Mouse (Mus musculus) midbrain, embryonic 14.5 days (tissue): Measurements from ENCODE around the gene Prtg. TPM values are rescaled to one million over a fixed set of nuclear protein-coding genes. Genes with fewer than 3 reads are reported as not detected.
A peak's percentile ranks its signal among the peaks of the same experiment; 100 is the strongest.

Source experiments
- ATAC-seq: fragments of 200-750 bp; cut with Nextera tagmentation; 2 replicates; pipeline ENCODE4 v1.8.0; 2017; ENCODE audit warnings: moderate number of reproducible peaks, moderate library complexity; ENCODE audit not compliant: low FRiP score, low TSS enrichment
- DNase-seq: peaks from one replicate; pipeline ENCODE4 v3.0.0-alpha.2; 2015
- H3K27ac ChIP-seq: fragments of 300-500 bp; sonication (generic); replicated peaks from 2 replicates; pipeline ENCODE4 v1.5.1; 2014; ENCODE audit warnings: mild to moderate bottlenecking, low read depth, low read length, moderate library complexity
- H3K27me3 ChIP-seq: fragments of 300-500 bp; sonication (generic); 2 replicates; pipeline ENCODE4 v1.6.1; 2014; ENCODE audit warnings: low read length, control low read depth, mixed read lengths; ENCODE audit not compliant: control insufficient read depth, insufficient read depth
- H3K36me3 ChIP-seq: fragments of 300-500 bp; sonication (generic); 2 replicates; pipeline ENCODE4 v1.6.1; 2014; ENCODE audit warnings: low read length, control low read depth; ENCODE audit not compliant: control insufficient read depth, insufficient read depth
- H3K4me1 ChIP-seq: fragments of 300-500 bp; sonication (generic); 2 replicates; pipeline ENCODE4 v1.6.1; 2014; ENCODE audit warnings: mild to moderate bottlenecking, antibody characterized with exemption, low read length, control low read depth; ENCODE audit not compliant: control insufficient read depth, insufficient read depth
- H3K4me2 ChIP-seq: fragments of 300-500 bp; sonication (generic); 2 replicates; pipeline ENCODE4 v1.6.1; 2014; ENCODE audit warnings: mild to moderate bottlenecking, low read length, moderate library complexity
- H3K4me3 ChIP-seq: fragments of 300-500 bp; sonication (generic); replicated peaks from 2 replicates; pipeline ENCODE4 v1.5.1; 2014; ENCODE audit warnings: low read depth, low read length
- H3K9ac ChIP-seq: fragments of 300-500 bp; sonication (generic); replicated peaks from 2 replicates; pipeline ENCODE4 v1.6.1; 2014; ENCODE audit warnings: mild to moderate bottlenecking, low read length, moderate library complexity
- H3K9me3 ChIP-seq: fragments of 300-500 bp; sonication (generic); 2 replicates; pipeline ENCODE4 v1.6.1; 2016; ENCODE audit warnings: low read length, control low read depth, mixed read lengths; ENCODE audit not compliant: control insufficient read depth
- WGBS: fragments of 180-500 bp; shearing (Covaris S2); extraction: QIAGEN DNeasy Blood & Tissue Kit; methylation state at CpG from one replicate; pipeline ENCODE4 v1.1.7; 2014; 5-methylcytosine and 5-hydroxymethylcytosine counted together
- polyA plus RNA-seq: library from polyadenylated mRNA; unstranded; fragments of >200 nt; fragmentation: Nextera tagmentation; extraction: Ambion mirVana; gene quantifications from 2 replicates; pipeline ENCODE4 v1.2.1, GENCODE M21; 2014

Gene Prtg
- polyA plus RNA-seq, 1 experiment from 2014 or later, result 0.54 TPM

- Histone ChIP-seq H3K27me3 (no peaks in the 10 kb centered on the region), H3K27ac (no peak overlapping the region), H3K4me3 (no peak overlapping the region), H3K36me3 (no peaks in the 10 kb centered on the region; the same call in 1 of the 2 replicates), H3K9me3 (no peaks in the 10 kb centered on the region), H3K9ac (no peak overlapping the region), H3K4me2 (no peak overlapping the region), H3K4me1 (no peaks in the 10 kb centered on the region)
- WGBS, result 88% methylated on average over 10 of the region's 10 CpGs
- DNase-seq, result no peak
- no peak for ATAC-seq
These were observed 54.6 kb downstream of the Prtg start for GRCm38 (mm10) chr9:72861235-72861634.

- WGBS, result 93% methylated on average over 11 of the region's 11 CpGs
- no peak for ATAC-seq
- no peak for DNase-seq
These were observed 55.5 kb downstream of the Prtg start for GRCm38 (mm10) chr9:72862186-72862585.

GRCm38 (mm10) chr9:72862955-72863354 lies 56.3 kb downstream of the Prtg start:
- Histone ChIP-seq H3K9ac (no peak overlapping the region), H3K4me1 (no peaks in the 10 kb centered on the region), H3K36me3 (no peaks in the 10 kb centered on the region; the same call in 1 of the 2 replicates), H3K27ac (no peak overlapping the region), H3K4me3 (no peak overlapping the region), H3K27me3 (no peaks in the 10 kb centered on the region), H3K9me3 (no peaks in the 10 kb centered on the region), H3K4me2 (no peak overlapping the region)
- no peak for ATAC-seq
- WGBS, result 98% methylated on average over 4 of the region's 4 CpGs
- DNase-seq, result no peak

More at GRCm38 (mm10) chr9:72862186-72862585, 55.5 kb downstream of the Prtg start:
- Histone ChIP-seq H3K4me1 (no peaks in the 10 kb centered on the region), H3K9ac (no peak overlapping the region), H3K36me3 (no peaks in the 10 kb centered on the region; the same call in 1 of the 2 replicates), H3K9me3 (no peaks in the 10 kb centered on the region), H3K4me3 (no peak overlapping the region), H3K4me2 (no peak overlapping the region), H3K27ac (no peak overlapping the region), H3K27me3 (no peaks in the 10 kb centered on the region)

GRCm38 (mm10) chr9:72863773-72864172 lies 57.1 kb downstream of the Prtg start:
- Histone ChIP-seq H3K27me3 (no peaks in the 10 kb centered on the region), H3K4me1 (no peaks in the 10 kb centered on the region), H3K4me3 (no peak overlapping the region), H3K27ac (no peak overlapping the region), H3K9me3 (no peaks in the 10 kb centered on the region), H3K4me2 (no peak overlapping the region), H3K9ac (no peak overlapping the region), H3K36me3 (no peaks in the 10 kb centered on the region; the same call in 1 of the 2 replicates)
- ATAC-seq (no peak), DNase-seq (no peak)
- WGBS, result 68% methylated on average over 5 of the region's 5 CpGs

- Histone ChIP-seq H3K4me3 (no peak overlapping the region), H3K36me3 (no peaks in the 10 kb centered on the region), H3K4me1 (peaks cover 7% of the 10 kb centered on the region; the same call in 1 of the 2 replicates), H3K27me3 (no peaks in the 10 kb centered on the region), H3K9ac (no peak overlapping the region), H3K27ac (no peak overlapping the region), H3K9me3 (no peaks in the 10 kb centered on the region), H3K4me2 (no peak overlapping the region)
- DNase-seq (no peak), ATAC-seq (no peak)
- WGBS, result 88% methylated on average over 6 of the region's 6 CpGs
These were observed 60.8 kb downstream of the Prtg start for GRCm38 (mm10) chr9:72867434-72867833.

- H3K9ac ChIP-seq, result no peak overlapping the region
- H3K4me2 ChIP-seq, result no peak overlapping the region
- no peaks in the 10 kb centered on the region for H3K9me3 ChIP-seq
- H3K4me3 ChIP-seq, result no peak overlapping the region
- no peak for DNase-seq
- H3K4me1 ChIP-seq, result peaks cover 7% of the 10 kb centered on the region; the same call in 1 of the 2 replicates
- ATAC-seq, result no peak
- no peaks in the 10 kb centered on the region for H3K36me3 ChIP-seq
- WGBS, result 91% methylated on average over 2 of the region's 2 CpGs
- no peak overlapping the region for H3K27ac ChIP-seq
- H3K27me3 ChIP-seq, result no peaks in the 10 kb centered on the region
These were observed 62.1 kb downstream of the Prtg start for GRCm38 (mm10) chr9:72868774-72869173.

GRCm38 (mm10) chr9:72871506-72872297 lies 65.0 kb downstream of the Prtg start:
- 11% methylated on average over 13 of the region's 13 CpGs for WGBS
- no peak overlapping the region for H3K4me3 ChIP-seq
- H3K4me1 ChIP-seq, result peaks cover 7% of the 10 kb centered on the region; the same call in 1 of the 2 replicates
- H3K9me3 ChIP-seq, result no peaks in the 10 kb centered on the region
- no peaks in the 10 kb centered on the region for H3K27me3 ChIP-seq
- H3K27ac ChIP-seq, result 0 out of 2 replicates have a peak overlapping the region, but pooled peaks have one; percentile 0
- peak; percentile 44 for DNase-seq
- H3K36me3 ChIP-seq, result no peaks in the 10 kb centered on the region
- no peak for ATAC-seq
- peak overlapping the region; percentile 27 for H3K4me2 ChIP-seq
- peak overlapping the region; percentile 7; the same call in 1 of the 2 replicates for H3K9ac ChIP-seq

- ATAC-seq (no peak), DNase-seq (peak; percentile 33)
- Histone ChIP-seq H3K27me3 (no peaks in the 10 kb centered on the region), H3K27ac (0 out of 2 replicates have a peak overlapping the region, but pooled peaks have one; percentile 0), H3K4me1 (peaks cover 7% of the 10 kb centered on the region; the same call in 1 of the 2 replicates), H3K9ac (no peak overlapping the region), H3K9me3 (no peaks in the 10 kb centered on the region), H3K36me3 (no peaks in the 10 kb centered on the region), H3K4me2 (peak overlapping the region; percentile 27; the same call in 1 of the 2 replicates), H3K4me3 (no peak overlapping the region)
- 34% methylated on average over 8 of the region's 8 CpGs for WGBS
These were observed 65.8 kb downstream of the Prtg start for GRCm38 (mm10) chr9:72872298-72873130.
